Comparison of ENCODE assay signal across 8 mouse cellular contexts in genomic region chr15:79927637-79928122, GRCm38 (mm10). TPM values are rescaled to one million over a fixed set of nuclear protein-coding genes. Genes with fewer than 3 reads are reported as not detected.
DNase-seq lines count a peak whose midpoint lies in the region; ATAC-seq and TF ChIP-seq lines count a peak whose summit lies in the region.

No protein-coding gene starts in this region.

- WGBS in bone marrow, adult 2 months: under 1% methylated on average over 29 of the region's 29 CpGs
- under 1% methylated on average over 29 of the region's 29 CpGs for WGBS in embryonic facial prominence, embryonic 15.5 days
- WGBS in limb, embryonic 13.5 days: under 1% methylated on average over 29 of the region's 29 CpGs
- WGBS in midbrain, embryonic 15.5 days: under 1% methylated on average over 29 of the region's 29 CpGs

- TF ChIP-seq CTCF in bone marrow, adult 2 months (IDR thresholded peaks at IDR 0.05; ENCODE audit: control insufficient read depth, insufficient read depth, low read length): no peak

- peak; percentile 85 for ATAC-seq in embryonic facial prominence, embryonic 15.5 days (ENCODE audit: insufficient number of reproducible peaks, low FRiP score, low TSS enrichment, low read depth)
- peak; percentile 90 for ATAC-seq in limb, embryonic 13.5 days (ENCODE audit: low FRiP score, low read depth)
- ATAC-seq in midbrain, embryonic 15.5 days (replicated peaks): peak; percentile 86

- H3K27ac ChIP-seq in bone marrow, adult 2 months (ENCODE audit: control insufficient read depth, insufficient read depth, low read depth, low read length, poor library complexity): peak overlapping the region; percentile 94
- H3K27ac ChIP-seq in embryonic facial prominence, embryonic 15.5 days (replicated peaks): peak overlapping the region; percentile 80
- 0 out of 2 replicates have a peak overlapping the region, but pooled peaks have one; percentile 15 for H3K27ac ChIP-seq in limb, embryonic 13.5 days
- H3K27ac ChIP-seq in midbrain, embryonic 15.5 days: peak overlapping the region; percentile 57

- no peaks in the 10 kb centered on the region; the same call in 1 of the 2 replicates for H3K4me1 ChIP-seq in bone marrow, adult 2 months (ENCODE audit: control insufficient read depth, insufficient read depth, low read length)
- peaks cover 27% of the 10 kb centered on the region for H3K4me1 ChIP-seq in embryonic facial prominence, embryonic 15.5 days
- peaks cover 11% of the 10 kb centered on the region for H3K4me1 ChIP-seq in limb, embryonic 13.5 days
- H3K4me1 ChIP-seq in midbrain, embryonic 15.5 days: peaks cover 19% of the 10 kb centered on the region

- H3K4me2 ChIP-seq in embryonic facial prominence, embryonic 15.5 days (replicated peaks): peak overlapping the region; percentile 86
- H3K4me2 ChIP-seq in limb, embryonic 13.5 days (replicated peaks): peak overlapping the region; percentile 79
- H3K4me2 ChIP-seq in midbrain, embryonic 15.5 days: peak overlapping the region; percentile 86

- peak overlapping the region; percentile 67 for H3K4me3 ChIP-seq in bone marrow, adult 2 months (replicated peaks; ENCODE audit: control insufficient read depth, low read depth, low read length)
- H3K4me3 ChIP-seq in embryonic facial prominence, embryonic 15.5 days (replicated peaks): peak overlapping the region; percentile 56
- H3K4me3 ChIP-seq in limb, embryonic 13.5 days: peak overlapping the region; percentile 60
- peak overlapping the region; percentile 58 for H3K4me3 ChIP-seq in midbrain, embryonic 15.5 days

- TF ChIP-seq POLR2A in bone marrow, adult 2 months (IDR thresholded peaks at IDR 0.05; ENCODE audit: borderline replicate concordance, control insufficient read depth, low read depth, low read length): peak; percentile 97; the same call in 1 of the 2 replicates

- no peaks in the 10 kb centered on the region for H3K9me3 ChIP-seq in embryonic facial prominence, embryonic 15.5 days (replicated peaks)
- H3K9me3 ChIP-seq in limb, embryonic 13.5 days: no peaks in the 10 kb centered on the region
- no peaks in the 10 kb centered on the region for H3K9me3 ChIP-seq in midbrain, embryonic 15.5 days

- DNase-seq in 416B (ENCODE audit: low read depth): peak; percentile 97
- peak; percentile 94 for DNase-seq in heart, adult 8-10 months (ENCODE audit: low spot score)
- peak; percentile 97 for DNase-seq in kidney, adult 9 months
- DNase-seq in spleen, adult 18-20 months: peak; percentile 95 to 97

- H3K9ac ChIP-seq in embryonic facial prominence, embryonic 15.5 days: peak overlapping the region; percentile 47
- H3K9ac ChIP-seq in limb, embryonic 13.5 days: peak overlapping the region; percentile 74
- H3K9ac ChIP-seq in midbrain, embryonic 15.5 days: peak overlapping the region; percentile 53

- no peaks in the 10 kb centered on the region for H3K36me3 ChIP-seq in embryonic facial prominence, embryonic 15.5 days
- no peaks in the 10 kb centered on the region for H3K36me3 ChIP-seq in limb, embryonic 13.5 days
- no peaks in the 10 kb centered on the region for H3K36me3 ChIP-seq in midbrain, embryonic 15.5 days (replicated peaks)

- H3K27me3 ChIP-seq in embryonic facial prominence, embryonic 15.5 days: peaks cover 16% of the 10 kb centered on the region; the same call in 1 of the 2 replicates
- H3K27me3 ChIP-seq in limb, embryonic 13.5 days: peaks cover 36% of the 10 kb centered on the region
- no peaks in the 10 kb centered on the region for H3K27me3 ChIP-seq in midbrain, embryonic 15.5 days (replicated peaks)

RNA-seq across cellular contexts. Expression of gene Apobec3, which starts 36.2 kb away (rescaled TPM):
- 104 and 140 TPM in 2 replicates for polyA plus RNA-seq in bone marrow, adult 2 months (2011; ENCODE audit: insufficient read depth, insufficient read length, low replicate concordance, missing spikeins)
- 16.7 and 19.2 TPM in 2 replicates for polyA plus RNA-seq in embryonic facial prominence, embryonic 15.5 days (2015; fragmentation: Nextera tagmentation; extraction: Ambion mirVana)
- 1 to 10 TPM; 7.2 to 8.4 (median 8.0) TPM for total RNA-seq in heart, adult 8-10 months (2022)
- polyA plus RNA-seq in limb, embryonic 13.5 days (2015; fragmentation: Nextera tagmentation; extraction: Ambion mirVana): 13.5 and 14.1 TPM in 2 replicates
- 3.5 and 4.0 TPM in 2 replicates for polyA plus RNA-seq in midbrain, embryonic 15.5 days (2015; fragmentation: Nextera tagmentation; extraction: Ambion mirVana)

RNA-seq across cellular contexts. Expression of gene Cbx7, which starts 43.2 kb away (rescaled TPM):
- polyA plus RNA-seq in bone marrow, adult 2 months (2011; ENCODE audit: insufficient read depth, insufficient read length, low replicate concordance, missing spikeins): 16.8 and 22.5 TPM in 2 replicates
- 3.1 and 4.6 TPM in 2 replicates for polyA plus RNA-seq in embryonic facial prominence, embryonic 15.5 days (2015; fragmentation: Nextera tagmentation; extraction: Ambion mirVana)
- total RNA-seq in heart, adult 8-10 months (2022): 10 to 100 TPM; 18.7 to 28.2 (median 21.1) TPM
- polyA plus RNA-seq in limb, embryonic 13.5 days (2015; fragmentation: Nextera tagmentation; extraction: Ambion mirVana): 1.8 and 2.2 TPM in 2 replicates
- 4.7 and 5.8 TPM in 2 replicates for polyA plus RNA-seq in midbrain, embryonic 15.5 days (2015; fragmentation: Nextera tagmentation; extraction: Ambion mirVana)

Comparison
In these comparisons a context has a peak if more than half of its experiments do, and no peak if none do; other contexts are left out.
1. Peak in every context shown above with its lines: DNase-seq, ATAC-seq, H3K4me3 ChIP-seq and H3K27ac ChIP-seq.
2. H3K27ac ChIP-seq: peak in every context shown above with its lines; median percentile 94 in bone marrow, adult 2 months; 80 in embryonic facial prominence, embryonic 15.5 days; 57 in midbrain, embryonic 15.5 days; 15 in limb, embryonic 13.5 days.